Mouse (Mus musculus): ENCODE measurements around the gene Stard13. TPM values are rescaled to one million over a fixed set of nuclear protein-coding genes. Genes with fewer than 3 reads are reported as not detected.

The Stard13 gene
- polyA plus RNA-seq, 2 experiments from 2014 or later: not detected

- no peak for ATAC-seq
Measured at GRCm38 (mm10) chr5:151055426-151056090, 178.1 kb downstream of the Stard13 start.

GRCm38 (mm10) chr5:151054743-151055114 lies 178.9 kb downstream of the Stard13 start:
- ATAC-seq: no peak

GRCm38 (mm10) chr5:151054100-151054742 lies 179.4 kb downstream of the Stard13 start:
- ATAC-seq: no peak

- ATAC-seq: no peak
Measured at GRCm38 (mm10) chr5:151053190-151053589, 180.4 kb downstream of the Stard13 start.

GRCm38 (mm10) chr5:151052331-151052730 lies 181.3 kb downstream of the Stard13 start:
- ATAC-seq: no peak

- ATAC-seq: no peak
Measured at GRCm38 (mm10) chr5:151047488-151047887, 186.1 kb downstream of the Stard13 start.

GRCm38 (mm10) chr5:151046917-151047316 lies 186.7 kb downstream of the Stard13 start:
- ATAC-seq: no peak

GRCm38 (mm10) chr5:151046131-151046530 lies 187.5 kb downstream of the Stard13 start:
- ATAC-seq: no peak

- ATAC-seq: no peak
Measured at GRCm38 (mm10) chr5:151042911-151043310, 190.7 kb downstream of the Stard13 start.

- ATAC-seq: no peak
Measured at GRCm38 (mm10) chr5:151037871-151038270, 195.8 kb downstream of the Stard13 start.

GRCm38 (mm10) chr5:151034715-151035512 lies 198.7 kb downstream of the Stard13 start:
- ATAC-seq: no peak

- ATAC-seq: no peak
Measured at GRCm38 (mm10) chr5:151028906-151029305, 204.7 kb downstream of the Stard13 start.

- no peak for ATAC-seq
Measured at GRCm38 (mm10) chr5:151027171-151027570, 206.5 kb downstream of the Stard13 start.

GRCm38 (mm10) chr5:151026069-151026468 lies 207.6 kb downstream of the Stard13 start:
- ATAC-seq: no peak

- ATAC-seq: no peak
Measured at GRCm38 (mm10) chr5:151024483-151024882, 209.2 kb downstream of the Stard13 start.

GRCm38 (mm10) chr5:151023461-151023860 lies 210.2 kb downstream of the Stard13 start:
- ATAC-seq: no peak

GRCm38 (mm10) chr5:151022939-151023338 lies 210.7 kb downstream of the Stard13 start:
- no peak for ATAC-seq

GRCm38 (mm10) chr5:151022026-151022425 lies 211.6 kb downstream of the Stard13 start:
- ATAC-seq: no peak

GRCm38 (mm10) chr5:151020831-151021230 lies 212.8 kb downstream of the Stard13 start:
- no peak for ATAC-seq

- no peak for ATAC-seq
Measured at GRCm38 (mm10) chr5:151020031-151020820, 213.4 kb downstream of the Stard13 start.

GRCm38 (mm10) chr5:151018959-151019358 lies 214.7 kb downstream of the Stard13 start:
- ATAC-seq: no peak

GRCm38 (mm10) chr5:151018450-151018849 lies 215.2 kb downstream of the Stard13 start:
- ATAC-seq: no peak

Measured in activated CD4-positive, CD25-positive, alpha-beta regulatory T cell, adult 4 months (primary cell).